Mouse (Mus musculus): ENCODE data around the gene Sufu.

The Sufu gene

DNA sequence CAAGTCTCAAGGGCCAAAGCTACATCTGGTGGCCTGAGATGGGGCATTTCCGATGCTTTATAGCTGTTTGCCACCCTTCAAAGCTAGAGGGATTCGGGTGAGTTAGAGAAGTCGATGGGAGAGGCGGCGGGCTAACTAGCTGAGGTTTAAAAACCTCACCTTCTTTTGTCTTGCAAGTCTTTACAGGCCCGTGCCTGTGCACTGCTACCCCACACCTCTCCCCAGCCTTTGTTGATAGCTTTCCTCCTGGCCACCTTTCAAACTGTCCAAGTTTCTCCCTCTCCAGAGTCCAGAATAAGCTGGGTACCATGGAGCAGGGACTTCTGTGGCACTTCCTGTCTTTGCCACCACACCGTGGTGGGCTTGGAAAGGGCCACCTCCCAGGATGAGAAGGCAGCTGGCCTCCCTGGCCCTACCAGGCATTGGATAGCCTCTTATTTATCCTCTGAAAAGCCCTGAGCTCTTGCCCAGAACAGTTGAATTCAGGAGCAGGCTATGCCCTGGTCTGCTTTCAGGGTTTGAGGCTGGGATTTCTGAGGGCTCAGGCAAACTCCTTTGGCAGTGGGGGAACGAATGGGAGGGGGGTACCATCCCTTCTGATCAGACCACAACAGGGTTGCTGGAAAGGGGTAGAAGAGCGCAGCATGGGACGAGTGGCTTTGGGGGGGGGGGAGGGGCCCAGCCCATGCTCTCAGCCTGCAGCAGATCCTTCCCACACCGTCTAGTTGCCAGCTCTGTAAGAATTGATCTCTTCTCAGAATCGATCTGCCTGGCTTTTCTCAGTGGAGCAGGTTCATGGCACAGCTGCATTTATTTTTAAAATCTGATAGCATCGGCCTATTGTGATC, 133.1 kb downstream of the Sufu start:
- in situ Hi-C loops (cut with MboI, MseI), result loop anchor here (10.0 kb wide), 1 partner anchor 385 kb away; the partner anchor contains the start of gene Pitx3

DNA sequence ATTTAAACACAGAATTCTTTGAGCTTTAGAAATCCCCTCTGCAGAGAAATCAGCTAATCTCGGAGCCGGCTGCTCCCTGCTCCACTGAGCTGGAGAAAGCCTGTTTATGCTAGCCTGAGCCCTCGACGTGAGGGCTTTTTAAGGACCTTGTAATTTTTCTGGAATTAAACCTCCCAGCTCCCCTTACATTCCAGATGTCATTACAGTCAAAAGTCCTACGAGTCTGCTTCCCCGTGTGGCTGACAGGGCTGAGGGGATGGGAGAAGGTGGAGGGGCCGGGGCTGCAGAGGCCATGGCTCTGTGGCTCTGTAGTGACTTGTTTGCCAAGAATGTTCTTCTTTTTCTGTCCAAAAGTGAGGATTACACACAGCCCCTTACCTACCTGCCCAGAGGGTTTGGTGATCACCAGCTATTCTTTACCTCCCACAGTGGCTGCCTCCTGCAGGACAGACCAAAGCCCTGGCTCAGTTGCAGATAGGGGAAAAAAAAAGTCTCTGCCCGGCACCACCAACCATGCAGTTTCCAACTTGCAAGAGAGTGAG, 133.8 kb downstream of the Sufu start:
- in situ Hi-C loops (cut with MboI, MseI), result loop anchor here (10.0 kb wide), 1 partner anchor 386 kb away; the partner anchor contains the start of gene Pitx3

GRCm38 (mm10) chr19:46531071-46532030, 134.7 kb downstream of the Sufu start:
- in situ Hi-C loops (cut with MboI, MseI), result loop anchor here (10.0 kb wide), 1 partner anchor 387 kb away; the partner anchor contains the start of gene Pitx3

GRCm38 (mm10) chr19:46532031-46532688, 135.5 kb downstream of the Sufu start:
- in situ Hi-C loops (cut with MboI, MseI), result loop anchor here (10.0 kb wide), 1 partner anchor 387 kb away; the partner anchor contains the start of gene Pitx3

GRCm38 (mm10) chr19:46533066-46533465, 136.4 kb downstream of the Sufu start:
- in situ Hi-C loops (cut with MboI, MseI), result loop anchor here (10.0 kb wide), 1 partner anchor 388 kb away; the partner anchor contains the start of gene Pitx3

GRCm38 (mm10) chr19:46533525-46533924, 136.8 kb downstream of the Sufu start:
- in situ Hi-C loops (cut with MboI, MseI), result loop anchor here (10.0 kb wide), 1 partner anchor 389 kb away; the partner anchor contains the start of gene Pitx3

- in situ Hi-C loops (cut with MboI, MseI), result loop anchor here (10.0 kb wide), 1 partner anchor 390 kb away; the partner anchor contains the start of gene Pitx3
These were observed 137.9 kb downstream of the Sufu start for GRCm38 (mm10) chr19:46534542-46535098.

DNA sequence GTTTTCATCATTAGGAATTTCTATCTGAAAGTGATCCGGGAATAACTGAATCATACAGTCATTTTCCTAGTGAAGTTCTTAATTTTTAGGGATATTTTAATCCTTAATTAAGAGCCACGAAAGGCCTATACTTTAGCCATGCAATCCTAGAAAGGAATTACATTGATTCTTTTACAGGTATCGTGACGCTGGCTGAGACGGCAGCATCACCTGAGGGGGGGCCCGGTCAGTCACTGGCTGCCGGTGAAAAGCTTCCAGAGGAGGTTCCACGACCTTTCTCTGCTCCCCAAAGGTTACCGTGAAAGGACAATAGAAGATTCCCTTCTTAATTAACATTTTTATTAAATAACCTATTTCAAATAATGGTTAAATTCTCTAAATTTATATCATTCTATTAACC, 140.7 kb downstream of the Sufu start:
- in situ Hi-C loops (cut with MboI, MseI), result loop anchor here (10.0 kb wide), 1 partner anchor 393 kb away; the partner anchor contains the start of gene Pitx3

- in situ Hi-C loops (cut with MboI, MseI), result loop anchor here (10.0 kb wide), 1 partner anchor 393 kb away; the partner anchor contains the start of gene Pitx3
These were observed 141.5 kb downstream of the Sufu start for GRCm38 (mm10) chr19:46538213-46538612.

Data from T-helper 1 cell (primary cell).